Comparison of ENCODE assay signal across 8 mouse cellular contexts in genomic region chr9:67839981-67840859, GRCm38 (mm10). TPM values are rescaled to one million over a fixed set of nuclear protein-coding genes. Genes with fewer than 3 reads are reported as not detected.
A peak's percentile ranks its signal among the peaks of the same experiment; 100 is the strongest.
DNase-seq lines count a peak whose midpoint lies in the region; ATAC-seq and TF ChIP-seq lines count a peak whose summit lies in the region.

TSS of gene Vps13c (plus strand) at chr9:67840396.

- H3K9me3 ChIP-seq in G1E (replicated peaks) = no peaks in the 10 kb centered on the region
- no peaks in the 10 kb centered on the region for H3K9me3 ChIP-seq in forebrain, embryonic 16.5 days (ENCODE audit: control insufficient read depth, low read length)
- no peaks in the 10 kb centered on the region for H3K9me3 ChIP-seq in lung, embryonic 16.5 days (ENCODE audit: control insufficient read depth, low read length)

- H3K4me2 ChIP-seq in forebrain, embryonic 16.5 days (ENCODE audit: low read length) = peak within 1 kb of the TSS; percentile 93
- H3K4me2 ChIP-seq in lung, embryonic 16.5 days (ENCODE audit: low read depth, low read length) = peak within 1 kb of the TSS; percentile 84

- peak; percentile 79 for DNase-seq in G1E (ENCODE audit: low spot score)
- DNase-seq in cerebellum, adult 11-12 months = peak; percentile 87
- peak; percentile 77 to 85 for DNase-seq in heart, postnatal 36 days
- peak; percentile 86 for DNase-seq in layer of hippocampus, adult 9-11 months
- DNase-seq in ovary, postnatal 10 days (ENCODE audit: low spot score) = peak; percentile 54
- DNase-seq in thymus, postnatal 0 days (ENCODE audit: low spot score) = peak; percentile 86

- TF ChIP-seq CTCF in G1E (IDR thresholded peaks at IDR 0.05; ENCODE audit: low read depth, low read length) = no peak

- peaks cover 12% of the 10 kb centered on the region for H3K36me3 ChIP-seq in G1E (replicated peaks)
- H3K36me3 ChIP-seq in forebrain, embryonic 16.5 days (ENCODE audit: control insufficient read depth, insufficient read depth) = no peaks in the 10 kb centered on the region
- no peaks in the 10 kb centered on the region for H3K36me3 ChIP-seq in lung, embryonic 16.5 days (ENCODE audit: control insufficient read depth, insufficient read depth, low read length)

- peak; percentile 62; the same call in 1 of the 2 replicates for ATAC-seq in G1E (ENCODE audit: extremely low read depth, insufficient number of reproducible peaks, low FRiP score, poor library complexity, severe bottlenecking)
- ATAC-seq in forebrain, embryonic 16.5 days = peak; percentile 99
- peak; percentile 97 for ATAC-seq in lung, embryonic 16.5 days (ENCODE audit: low read depth)

- under 1% methylated on average over 49 of the region's 53 CpGs for WGBS in forebrain, embryonic 16.5 days
- WGBS in lung, embryonic 16.5 days = under 1% methylated on average over 40 of the region's 53 CpGs

- intact Hi-C loops in heart, postnatal 36 days (cut with DNase I) = no loop called here

- peak within 1 kb of the TSS; percentile 87 for H3K9ac ChIP-seq in forebrain, embryonic 16.5 days (replicated peaks; ENCODE audit: low read depth, low read length)
- H3K9ac ChIP-seq in lung, embryonic 16.5 days (ENCODE audit: low read length) = peak within 1 kb of the TSS; percentile 88

- no peaks in the 10 kb centered on the region for H3K27me3 ChIP-seq in G1E (ENCODE audit: insufficient read depth, low read length)
- no peaks in the 10 kb centered on the region for H3K27me3 ChIP-seq in forebrain, embryonic 16.5 days (replicated peaks; ENCODE audit: control insufficient read depth, insufficient read depth, low read length)
- H3K27me3 ChIP-seq in lung, embryonic 16.5 days (ENCODE audit: control insufficient read depth, insufficient read depth, low read depth, low read length) = no peaks in the 10 kb centered on the region

- peaks cover 61% of the 10 kb centered on the region for H3K4me1 ChIP-seq in G1E (ENCODE audit: insufficient read depth, low read depth, low read length)
- H3K4me1 ChIP-seq in forebrain, embryonic 16.5 days (replicated peaks; ENCODE audit: control insufficient read depth, insufficient read depth, low read length) = peaks cover 9% of the 10 kb centered on the region
- H3K4me1 ChIP-seq in lung, embryonic 16.5 days (replicated peaks; ENCODE audit: control insufficient read depth, insufficient read depth, low read length) = peaks cover 18% of the 10 kb centered on the region; the same call in 1 of the 2 replicates

- H3K4me3 ChIP-seq in G1E (ENCODE audit: low read depth, low read length) = peak within 1 kb of the TSS; percentile 98
- H3K4me3 ChIP-seq in forebrain, embryonic 16.5 days (replicated peaks; ENCODE audit: low read length) = peak within 1 kb of the TSS; percentile 91
- peak within 1 kb of the TSS; percentile 95 for H3K4me3 ChIP-seq in lung, embryonic 16.5 days (ENCODE audit: low read length)

- H3K27ac ChIP-seq in forebrain, embryonic 16.5 days (ENCODE audit: low read length) = peak within 1 kb of the TSS; percentile 60
- peak within 1 kb of the TSS; percentile 36; the same call in 1 of the 2 replicates for H3K27ac ChIP-seq in lung, embryonic 16.5 days (ENCODE audit: low read length)

RNA-seq across cellular contexts. Expression of gene Vps13c, which starts in this region (rescaled TPM):
- total RNA-seq in G1E (2014; fragmentation: Nextera tagmentation) (356 and 366 TPM in 2 replicates), G1E (2017) (111 and 145 TPM in 2 replicates)
- polyA plus RNA-seq in G1E (2012) = 14.3 and 26.3 TPM in 2 replicates
- polyA plus RNA-seq in forebrain, embryonic 16.5 days (2015; fragmentation: Nextera tagmentation; extraction: Ambion mirVana) = 8.2 and 8.6 TPM in 2 replicates
- total RNA-seq in heart, postnatal 36 days (2021) = 10 to 100 TPM; 48.0 to 48.6 TPM
- polyA plus RNA-seq in lung, embryonic 16.5 days (2015; fragmentation: Nextera tagmentation; extraction: Ambion mirVana) = 5.4 and 5.8 TPM in 2 replicates
- 8.0 and 9.9 TPM in 2 replicates for polyA plus RNA-seq in thymus, postnatal 0 days (2015; fragmentation: Nextera tagmentation; extraction: Ambion mirVana)

Comparison
In these comparisons a context has a peak if more than half of its experiments do, and no peak if none do; other contexts are left out.
1. Peak in every context shown above with its lines: DNase-seq, ATAC-seq, H3K4me3 ChIP-seq and H3K27ac ChIP-seq.